Mouse (Mus musculus) mesoderm, embryonic 11.5 days (tissue): ENCODE results near the gene D330045A20Rik.
"Not testable (repeated sequence)": the region's sequence is repeated elsewhere in the genome, so short reads cannot be mapped to it uniquely, and the experiment has no call there.

ENCODE experiments used
- DNase-seq: peaks from one replicate; pipeline ENCODE4 v3.0.0-alpha.2; 2012; ENCODE audit warnings: low read depth, low spot score

The D330045A20Rik gene

DNA sequence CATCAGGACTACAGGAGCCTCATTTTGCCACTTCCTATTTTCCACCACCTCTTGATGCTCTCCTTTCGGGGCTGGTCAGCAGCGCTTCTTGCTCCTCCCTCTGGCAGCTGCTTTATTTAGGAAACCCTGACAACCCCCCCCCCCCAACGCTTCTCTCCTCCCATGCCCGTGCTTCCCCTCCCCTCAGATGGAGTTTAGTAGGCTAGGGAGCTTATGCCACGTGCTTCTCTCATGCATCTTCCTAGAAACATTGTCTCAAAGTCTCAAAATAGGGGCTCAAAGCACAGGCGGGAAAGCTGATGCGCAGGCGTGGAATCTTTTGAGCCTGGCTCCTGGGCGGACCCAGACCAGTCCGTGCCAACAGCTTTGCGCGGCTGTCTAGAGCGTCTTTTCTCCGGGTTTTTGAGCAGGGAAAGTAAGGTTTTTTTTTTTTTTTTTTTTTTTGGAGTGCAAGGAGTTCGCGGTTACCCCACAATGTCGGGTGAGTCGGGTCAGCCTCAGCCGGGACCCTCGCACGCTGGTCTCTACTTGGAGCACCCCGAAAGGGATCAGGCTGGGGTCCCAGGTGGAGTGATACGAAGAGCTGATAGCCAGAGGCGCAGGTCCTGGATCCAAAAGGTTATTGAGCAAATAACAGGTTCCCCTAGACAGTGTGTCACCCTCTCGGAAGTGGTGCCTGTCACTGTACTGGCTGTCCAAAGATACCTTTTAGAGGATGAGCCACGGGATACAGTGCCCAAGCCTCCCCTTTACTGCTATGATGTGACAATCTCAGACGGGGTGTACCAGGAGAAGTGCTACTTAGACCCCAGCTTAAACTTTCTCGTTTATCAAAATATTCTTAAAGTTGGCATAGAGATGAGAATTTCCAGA is at the start of gene D330045A20Rik:
TSS of gene D330045A20Rik (plus strand) at position 346 of the 873 bp plus-strand sequence.
- DNase-seq = peak; percentile 58

DNA sequence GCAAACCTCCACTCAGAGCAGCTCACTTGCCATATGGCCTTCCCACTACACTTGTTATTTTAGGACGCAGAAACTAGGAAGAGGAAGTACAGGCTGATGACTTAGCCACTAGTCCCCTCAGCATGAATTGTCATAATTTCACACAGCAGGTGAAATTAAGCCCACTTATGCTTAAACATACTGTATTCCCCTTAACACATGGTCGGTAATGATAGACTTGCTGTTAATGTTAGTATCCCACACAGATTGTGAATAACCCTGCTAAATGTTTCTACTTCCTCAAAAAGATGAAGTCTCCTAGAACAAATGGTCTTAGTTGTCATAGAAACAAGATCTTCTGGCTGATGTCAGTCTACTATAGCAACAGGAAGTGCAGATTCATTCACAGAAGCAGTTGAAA is 47.6 kb upstream of the D330045A20Rik start:
- no peak for DNase-seq

DNA sequence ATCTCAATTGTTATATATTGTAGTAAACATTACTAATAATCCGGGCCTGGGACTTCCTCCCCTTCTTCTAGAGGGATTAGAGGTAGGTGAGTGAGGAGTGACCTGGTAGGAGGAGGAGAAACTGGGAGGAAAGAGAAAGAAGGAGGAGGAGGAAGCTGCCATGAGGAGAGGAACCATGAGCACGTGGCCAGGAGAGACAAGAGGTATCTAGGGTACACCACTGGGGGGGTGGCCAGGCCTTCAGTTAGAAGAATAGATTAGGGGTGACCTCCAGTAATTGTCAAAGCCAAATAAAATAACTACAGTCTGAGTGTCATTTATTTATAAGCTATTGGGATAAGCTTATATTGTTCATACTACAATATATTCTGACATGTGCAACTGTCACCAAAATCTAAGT is 45.0 kb upstream of the D330045A20Rik start:
- no peak for DNase-seq

DNA sequence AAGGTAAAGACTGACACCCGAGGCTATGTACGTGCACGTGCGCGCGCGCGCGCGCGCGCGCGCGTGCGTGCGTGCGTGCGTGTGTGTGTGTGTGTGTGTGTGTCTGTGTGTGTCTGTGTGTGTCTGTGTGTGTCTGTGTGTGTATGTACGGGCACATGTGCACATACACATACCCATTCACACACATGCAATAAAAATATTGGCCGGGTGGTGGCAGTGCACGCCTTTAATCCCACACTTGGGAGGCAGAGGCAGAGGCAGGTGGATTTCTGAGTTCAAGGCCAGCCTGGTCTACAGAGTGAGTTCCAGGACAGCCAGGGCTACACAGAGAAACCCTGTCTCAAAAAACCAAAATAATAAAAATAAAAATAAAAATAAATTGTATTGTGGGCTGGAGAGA is 39.1 kb upstream of the D330045A20Rik start:
- DNase-seq = not testable (repeated sequence)

- no peak for DNase-seq
These were observed 23.4 kb upstream of the D330045A20Rik start for GRCm38 (mm10) chrX:139456812-139457211.

DNA sequence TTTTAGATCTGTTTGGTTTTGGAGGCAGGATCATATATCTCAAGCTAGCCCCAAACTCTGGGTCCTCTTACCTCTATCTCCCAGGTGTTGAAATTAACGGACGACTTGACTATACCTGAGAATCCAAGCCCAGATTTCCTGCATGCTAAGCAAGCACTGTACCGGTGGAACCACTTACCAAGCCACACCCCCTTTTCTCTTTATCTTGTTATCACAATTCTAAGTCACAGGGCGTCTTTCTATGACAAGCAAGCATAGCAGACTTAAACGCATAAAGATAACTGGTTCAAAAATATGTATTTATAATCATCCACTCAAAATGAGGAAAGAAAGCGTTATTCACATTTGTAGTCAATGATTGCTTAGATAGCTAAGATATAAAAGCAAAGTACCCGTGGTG is 1.9 kb downstream of the D330045A20Rik start:
- no peak for DNase-seq

GRCm38 (mm10) chrX:139484974-139485373 is 4.8 kb downstream of the D330045A20Rik start:
- no peak for DNase-seq

DNA sequence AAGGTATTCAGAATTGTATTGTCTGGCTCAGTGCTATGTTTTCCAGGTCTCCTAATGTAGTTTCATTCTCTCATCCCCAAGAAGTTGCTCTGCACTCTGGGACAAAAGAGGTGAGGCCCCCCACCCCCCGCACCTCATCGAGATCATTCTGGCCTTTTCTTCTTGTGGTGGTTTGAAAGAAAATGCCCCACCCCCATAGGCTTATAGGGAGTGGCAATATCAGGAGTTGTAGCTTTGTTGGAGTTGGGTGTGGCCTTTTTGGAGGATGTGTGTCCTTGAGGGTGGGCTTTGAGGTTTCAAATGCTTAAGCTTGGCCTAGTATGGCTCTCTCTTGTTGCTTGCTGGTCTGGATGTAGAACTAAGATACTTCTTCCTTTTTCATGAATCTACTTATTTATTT is 36.0 kb downstream of the D330045A20Rik start:
- no peak for DNase-seq

- DNase-seq = no peak
These were observed 39.1 kb downstream of the D330045A20Rik start for GRCm38 (mm10) chrX:139519251-139519650.

DNA sequence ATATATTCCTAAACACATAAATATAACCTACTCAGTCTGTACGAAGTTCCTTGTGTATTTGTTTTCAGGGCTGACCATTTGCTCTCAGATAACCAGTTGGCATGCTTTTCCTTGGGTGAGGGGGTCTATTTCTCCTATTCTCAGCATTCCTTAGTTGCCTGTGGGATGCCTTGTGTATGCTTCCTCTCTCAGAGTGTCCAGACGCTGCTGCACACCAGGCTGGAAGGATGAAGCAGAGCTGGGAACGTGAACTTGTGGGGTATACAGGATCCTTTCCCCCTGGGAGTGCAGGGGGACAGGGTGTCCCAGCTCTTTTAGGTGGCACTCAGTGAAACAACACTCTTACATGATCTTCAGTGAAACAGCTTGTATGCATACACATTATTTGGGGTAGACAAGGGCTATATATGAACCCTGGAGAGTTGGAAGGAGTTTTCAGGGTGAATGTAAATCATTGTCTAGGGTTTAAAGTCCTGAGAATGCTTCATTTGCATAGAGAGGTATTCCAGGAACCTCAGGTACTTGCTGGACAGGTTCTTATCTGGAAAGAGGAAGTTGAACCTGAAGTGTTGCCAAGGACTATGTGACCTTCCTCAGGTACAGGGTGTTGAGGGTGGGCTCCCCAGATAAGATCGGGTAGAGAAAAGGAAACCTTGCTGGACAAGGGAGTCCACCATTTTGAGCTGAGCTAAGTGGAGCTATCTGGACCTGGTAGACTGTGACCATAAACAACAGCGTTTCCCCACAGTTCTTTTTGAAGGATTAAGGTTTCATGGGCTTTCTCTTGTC is 44.3 kb downstream of the D330045A20Rik start:
- no peak for DNase-seq

DNA sequence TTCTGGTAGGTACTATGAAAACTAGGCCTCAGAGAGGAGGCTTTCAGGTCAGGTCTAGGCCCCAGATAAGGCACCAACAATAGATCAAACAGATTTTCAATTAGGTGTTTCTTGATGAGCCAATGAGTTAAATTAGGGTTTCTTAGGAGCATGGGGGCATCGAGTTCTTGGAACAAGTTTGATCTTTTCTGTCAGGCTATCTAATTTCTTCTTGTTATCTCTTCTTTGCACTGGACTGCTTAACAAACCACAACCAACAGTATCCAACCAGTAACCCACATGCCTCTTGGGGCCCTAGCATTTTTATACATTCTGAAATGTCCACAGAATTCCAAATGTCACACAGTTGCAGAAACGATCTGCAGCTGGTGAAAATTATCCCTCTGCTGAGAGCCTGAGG is 45.6 kb downstream of the D330045A20Rik start:
- no peak for DNase-seq

GRCm38 (mm10) chrX:139526984-139527383 is 46.8 kb downstream of the D330045A20Rik start:
- DNase-seq = no peak

DNA sequence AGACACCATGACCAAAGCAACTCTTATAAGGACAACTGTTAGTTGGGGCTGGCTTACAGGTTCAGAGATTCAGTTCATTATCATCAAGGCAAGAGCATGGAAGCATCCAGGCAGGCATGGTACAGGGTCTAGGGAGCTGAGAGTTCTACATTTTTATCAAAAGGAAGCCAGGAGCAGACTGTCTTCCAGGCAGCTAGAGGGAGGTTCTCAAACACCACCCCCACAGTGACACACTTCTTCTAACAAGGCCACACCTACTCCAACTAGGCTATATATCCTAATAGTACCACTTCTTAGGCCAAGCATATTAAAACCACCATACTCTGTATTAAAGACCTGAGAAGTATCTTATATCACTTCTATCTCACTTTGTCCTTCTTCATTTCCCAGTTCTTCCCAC is 49.5 kb downstream of the D330045A20Rik start:
- no peak for DNase-seq

GRCm38 (mm10) chrX:139532293-139532692 is 52.1 kb downstream of the D330045A20Rik start:
- DNase-seq = no peak

GRCm38 (mm10) chrX:139537641-139538397 is 57.7 kb downstream of the D330045A20Rik start:
- DNase-seq = no peak

DNA sequence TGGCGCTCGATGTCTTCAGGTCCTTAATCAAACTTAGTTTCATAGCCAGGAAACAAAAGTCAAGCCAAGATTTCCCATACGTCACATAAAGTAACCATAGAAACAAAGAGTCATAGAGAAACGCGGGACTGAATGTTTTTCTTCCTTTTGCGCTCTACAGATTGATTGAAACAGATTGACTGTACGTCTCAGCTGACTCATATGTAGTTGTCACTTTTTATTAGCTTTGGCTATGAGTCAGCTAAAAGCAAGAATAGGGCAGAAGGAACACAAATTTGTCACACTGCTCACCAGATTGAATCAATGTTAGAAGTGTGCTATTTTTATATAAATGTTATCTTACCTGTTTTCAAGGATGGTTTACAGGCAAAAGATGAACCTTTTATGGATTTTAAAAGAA is 63.6 kb downstream of the D330045A20Rik start:
- no peak for DNase-seq

- no peak for DNase-seq
These were observed 70.3 kb downstream of the D330045A20Rik start for GRCm38 (mm10) chrX:139550456-139550855.

- DNase-seq = no peak
These were observed 71.9 kb downstream of the D330045A20Rik start for GRCm38 (mm10) chrX:139552090-139552489.

DNA sequence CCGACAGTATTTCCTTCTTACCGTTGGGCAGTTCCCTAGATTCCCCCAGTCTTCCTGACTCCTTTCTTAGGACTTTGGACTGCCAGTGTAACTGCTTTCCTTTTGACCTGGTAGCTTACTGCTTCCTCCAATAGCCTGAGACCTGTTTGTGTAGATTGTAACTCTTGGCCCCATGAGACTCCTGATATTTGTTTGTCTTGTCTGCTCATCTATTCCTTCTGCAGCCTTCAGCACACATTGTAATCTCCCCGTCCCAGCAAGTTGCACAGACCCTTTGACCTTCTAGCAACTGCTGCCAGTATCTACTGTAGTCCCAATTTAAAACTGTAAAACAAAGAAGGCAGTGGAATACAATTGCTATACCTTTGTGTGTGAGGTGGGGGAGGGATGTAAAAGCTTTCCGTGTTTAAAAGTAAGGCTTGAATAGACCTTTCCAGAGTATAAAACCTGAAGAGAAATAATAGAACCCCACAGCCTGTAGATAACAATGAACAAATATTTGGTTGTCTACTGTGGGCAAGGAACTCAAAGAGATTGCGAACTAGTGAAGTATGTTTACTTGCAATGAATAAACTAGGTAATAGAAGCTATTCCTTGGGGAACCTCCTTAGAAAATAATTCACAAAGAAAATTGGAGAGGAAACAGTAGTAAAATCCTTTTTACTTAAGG is 82.2 kb downstream of the D330045A20Rik start:
- DNase-seq = no peak

DNA sequence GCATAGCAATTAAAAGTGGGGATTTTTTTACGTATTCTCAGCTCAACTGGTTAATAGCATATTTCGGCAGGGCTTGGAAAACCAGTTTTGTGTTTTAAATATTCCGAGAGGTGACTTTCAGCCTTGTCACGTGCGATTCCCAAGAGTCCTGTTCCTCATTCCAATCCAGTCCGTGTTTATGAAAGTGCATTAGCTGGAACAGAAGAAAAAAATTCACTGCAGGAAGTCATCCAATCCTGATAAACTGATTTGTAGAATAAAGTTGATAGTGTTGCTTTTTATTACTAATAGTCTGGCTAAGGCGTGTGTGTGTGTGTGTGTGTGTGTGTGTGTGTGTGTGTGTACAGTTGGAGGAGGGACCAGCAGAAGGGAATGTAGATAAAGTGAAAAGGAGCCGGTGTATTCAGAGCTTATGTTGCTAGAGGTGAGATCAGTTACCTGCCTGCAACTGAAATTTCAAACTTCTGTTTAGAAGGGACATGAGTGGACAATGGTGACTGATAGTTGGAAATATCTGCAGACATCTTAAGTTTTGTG is 82.8 kb downstream of the D330045A20Rik start, which contains the start of gene Rnf128:
TSS of gene Rnf128 (plus strand) at position 392 of the 537 bp plus-strand sequence.
- no peak for DNase-seq

DNA sequence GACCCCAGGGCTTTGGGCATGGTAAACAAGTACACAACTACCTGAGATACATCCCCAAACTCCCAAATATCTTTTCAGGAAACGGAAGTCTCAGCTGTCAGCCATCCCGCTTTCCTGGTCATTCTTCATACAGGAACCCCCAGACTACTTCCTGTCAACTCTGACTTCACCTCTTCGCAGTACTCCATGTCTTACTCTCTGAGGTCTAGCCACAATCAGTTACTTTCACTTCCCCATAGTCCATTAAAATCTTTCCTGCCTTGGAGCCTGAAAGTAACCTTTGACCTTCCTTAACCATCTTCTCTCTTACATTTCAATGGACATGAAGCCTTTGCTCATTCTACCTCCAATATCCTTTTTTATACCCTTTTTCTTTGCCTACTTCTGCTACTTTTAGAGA is 89.9 kb downstream of the D330045A20Rik start:
- DNase-seq = no peak
